Mouse (Mus musculus): Measurements from ENCODE around the gene Smok2a. TPM values are rescaled to one million over a fixed set of nuclear protein-coding genes. Genes with fewer than 3 reads are reported as not detected.

The Smok2a gene
- not detected for polyA plus RNA-seq (2014; fragmentation: Illumina TruSeq; extraction: RNeasy Lipid Tissue Mini Kit (QIAGEN cat#74804); ENCODE audit: low read depth, low replicate concordance)

GRCm38 (mm10) chr17:13220888-13221287 is at the start of gene Smok2a:
Gene Smok2a (plus strand): TSS chr17:13221188.

GRCm38 (mm10) chr17:13229957-13230356 is 9.0 kb downstream of the Smok2a start, which contains the start of gene Smok2b:
Gene Smok2b (plus strand): TSS chr17:13230257.

Other genes with a start within 250 kb of the Smok2a start
- 152 TPM for gene Wtap, start 227.0 kb upstream of the Smok2a start, polyA plus RNA-seq (2014; fragmentation: Illumina TruSeq; extraction: RNeasy Lipid Tissue Mini Kit (QIAGEN cat#74804); ENCODE audit: low read depth, low replicate concordance)
- 161 TPM for gene Sod2, start 214.3 kb upstream of the Smok2a start, polyA plus RNA-seq (2014; fragmentation: Illumina TruSeq; extraction: RNeasy Lipid Tissue Mini Kit (QIAGEN cat#74804); ENCODE audit: low read depth, low replicate concordance)
- gene Gpr31b, start 168.9 kb upstream of the Smok2a start, polyA plus RNA-seq (2014; fragmentation: Illumina TruSeq; extraction: RNeasy Lipid Tissue Mini Kit (QIAGEN cat#74804); ENCODE audit: low read depth, low replicate concordance): not detected
- gene Tcp10b, start 160.1 kb upstream of the Smok2a start, polyA plus RNA-seq (2014; fragmentation: Illumina TruSeq; extraction: RNeasy Lipid Tissue Mini Kit (QIAGEN cat#74804); ENCODE audit: low read depth, low replicate concordance): 0.82 TPM
- not detected for gene Unc93a, start 89.4 kb upstream of the Smok2a start, polyA plus RNA-seq (2014; fragmentation: Illumina TruSeq; extraction: RNeasy Lipid Tissue Mini Kit (QIAGEN cat#74804); ENCODE audit: low read depth, low replicate concordance)
- gene Smok2b, start 9.1 kb downstream of the Smok2a start, polyA plus RNA-seq (2014; fragmentation: Illumina TruSeq; extraction: RNeasy Lipid Tissue Mini Kit (QIAGEN cat#74804); ENCODE audit: low read depth, low replicate concordance): not detected
- not detected for gene Tcp10c, start 133.4 kb downstream of the Smok2a start, polyA plus RNA-seq (2014; fragmentation: Illumina TruSeq; extraction: RNeasy Lipid Tissue Mini Kit (QIAGEN cat#74804); ENCODE audit: low read depth, low replicate concordance)

Data from adrenal gland, adult 10 weeks (tissue).